Mouse (Mus musculus): Measurements from ENCODE around the gene Shf.
"Not testable (repeated sequence)": the region's sequence is repeated elsewhere in the genome, so short reads cannot be mapped to it uniquely, and the experiment has no call there.

Gene Shf

GRCm38 (mm10) chr2:122368995-122369739 is at the start of gene Shf:
Shf (minus strand) TSS chr2:122369162.
- DNase-seq (ENCODE audit: low read depth, low spot score) = peak; percentile 84

GRCm38 (mm10) chr2:122408928-122409327 is 40.0 kb upstream of the Shf start:
- DNase-seq (ENCODE audit: low read depth, low spot score) = peak; percentile 1

- DNase-seq (ENCODE audit: low read depth, low spot score) = no peak
Observed at GRCm38 (mm10) chr2:122407607-122408006, 38.6 kb upstream of the Shf start.

- DNase-seq (ENCODE audit: low read depth, low spot score) = peak; percentile 78
Observed at GRCm38 (mm10) chr2:122396150-122396549, 27.2 kb upstream of the Shf start.

GRCm38 (mm10) chr2:122387135-122387534 is 18.2 kb upstream of the Shf start:
- not testable (repeated sequence) for DNase-seq (ENCODE audit: low read depth, low spot score)

GRCm38 (mm10) chr2:122385095-122385494 is 16.1 kb upstream of the Shf start:
- DNase-seq (ENCODE audit: low read depth, low spot score) = no peak

GRCm38 (mm10) chr2:122382121-122382520 is 13.2 kb upstream of the Shf start:
- DNase-seq (ENCODE audit: low read depth, low spot score) = no peak

GRCm38 (mm10) chr2:122381329-122382103 is 12.6 kb upstream of the Shf start:
- DNase-seq (ENCODE audit: low read depth, low spot score) = no peak

- peak; percentile 84 for DNase-seq (ENCODE audit: low read depth, low spot score)
Observed at GRCm38 (mm10) chr2:122380768-122381311, 11.9 kb upstream of the Shf start.

- no peak for DNase-seq (ENCODE audit: low read depth, low spot score)
Observed at GRCm38 (mm10) chr2:122379292-122379650, 10.3 kb upstream of the Shf start.

- peak; percentile 95 for DNase-seq (ENCODE audit: low read depth, low spot score)
Observed at GRCm38 (mm10) chr2:122378421-122379291, 9.7 kb upstream of the Shf start.

- peak; percentile 91 for DNase-seq (ENCODE audit: low read depth, low spot score)
Observed at GRCm38 (mm10) chr2:122377751-122378246, 8.8 kb upstream of the Shf start.

GRCm38 (mm10) chr2:122377215-122377674 is 8.3 kb upstream of the Shf start:
- peak; percentile 98 for DNase-seq (ENCODE audit: low read depth, low spot score)

GRCm38 (mm10) chr2:122376041-122376561 is 7.1 kb upstream of the Shf start:
- peak; percentile 85 for DNase-seq (ENCODE audit: low read depth, low spot score)

- peak; percentile 99 for DNase-seq (ENCODE audit: low read depth, low spot score)
Observed at GRCm38 (mm10) chr2:122375391-122375991, 6.5 kb upstream of the Shf start.

- no peak for DNase-seq (ENCODE audit: low read depth, low spot score)
Observed at GRCm38 (mm10) chr2:122374666-122375331, 5.8 kb upstream of the Shf start.

- DNase-seq (ENCODE audit: low read depth, low spot score) = peak; percentile 41
Observed at GRCm38 (mm10) chr2:122374012-122374411, 5.0 kb upstream of the Shf start.

- no peak for DNase-seq (ENCODE audit: low read depth, low spot score)
Observed at GRCm38 (mm10) chr2:122372541-122372940, 3.6 kb upstream of the Shf start.

- no peak for DNase-seq (ENCODE audit: low read depth, low spot score)
Observed at GRCm38 (mm10) chr2:122372067-122372466, 3.1 kb upstream of the Shf start.

- DNase-seq (ENCODE audit: low read depth, low spot score) = no peak
Observed at GRCm38 (mm10) chr2:122370101-122370750, 1.3 kb upstream of the Shf start.

All from 3T3-L1 (cell line).